Mouse (Mus musculus) lung, postnatal 0 days (tissue): ENCODE measurements around the gene Mrpl14.

Experiments used
- CTCF ChIP-seq: IDR thresholded peaks from 2 replicates; pipeline ENCODE4 v1.5.1; 2016; ENCODE audit warnings: antibody characterized with exemption, mild to moderate bottlenecking
- EP300 ChIP-seq: IDR thresholded peaks from 2 replicates; pipeline ENCODE4 v1.6.1; 2016; ENCODE audit warnings: antibody characterized with exemption, mild to moderate bottlenecking, control low read depth

DNA sequence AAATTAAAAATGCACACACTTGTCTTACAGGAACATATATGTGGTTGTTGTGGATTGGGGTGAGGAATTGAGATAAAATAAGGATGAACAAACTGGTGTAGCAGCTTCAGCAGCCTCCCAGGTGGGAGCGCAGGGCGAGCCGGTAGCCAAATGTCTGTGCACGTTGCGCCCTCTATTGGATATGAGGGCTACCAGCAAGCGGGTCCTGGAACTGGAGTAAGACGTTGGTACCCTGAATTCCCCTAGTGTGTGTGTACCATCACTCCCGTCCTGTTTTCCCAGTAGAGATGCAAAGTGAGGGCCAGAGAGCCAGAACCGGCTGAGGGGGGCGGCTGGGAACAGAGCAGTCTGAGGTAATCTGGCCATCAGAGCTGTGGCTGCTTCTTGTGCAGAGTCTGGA is 32.2 kb downstream of the Mrpl14 start:
- TF ChIP-seq CTCF, result peak; percentile 89
- TF ChIP-seq EP300, result no peak
